Mouse (Mus musculus) kidney, adult 11 months (tissue): ENCODE measurements around the gene Spata45.

ENCODE experiments used
- DNase-seq: peaks from one replicate; pipeline ENCODE4 v3.0.0; 2022

The Spata45 gene

DNA sequence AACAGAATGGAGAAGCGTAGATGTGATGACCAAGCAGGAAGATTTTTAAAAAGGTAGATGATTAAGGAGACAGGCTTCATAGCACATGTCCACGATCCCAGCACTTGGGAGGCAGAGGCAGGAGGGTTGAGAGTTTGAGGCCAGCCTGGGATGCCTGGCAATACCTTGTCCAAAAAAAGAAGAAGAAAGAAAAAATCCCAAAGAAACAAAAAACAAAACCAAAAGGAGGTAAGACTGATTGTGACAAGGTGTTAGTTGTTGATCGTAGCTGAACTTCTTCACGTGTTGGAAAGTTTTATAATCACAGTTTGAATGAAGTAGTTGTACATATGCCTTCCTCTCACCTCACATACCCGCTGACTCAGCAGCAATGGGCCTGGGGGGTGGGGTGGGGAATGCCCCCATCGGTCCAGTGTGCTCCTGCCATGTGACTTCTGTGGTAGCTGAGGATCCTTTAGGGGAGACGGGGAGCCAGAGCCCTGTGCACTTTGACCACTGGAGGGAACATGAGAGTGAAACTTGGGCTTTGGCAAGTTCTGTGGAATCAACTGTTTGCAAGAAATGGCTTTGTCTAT, 50.0 kb downstream of the Spata45 start:
- peak; percentile 25 for DNase-seq

DNA sequence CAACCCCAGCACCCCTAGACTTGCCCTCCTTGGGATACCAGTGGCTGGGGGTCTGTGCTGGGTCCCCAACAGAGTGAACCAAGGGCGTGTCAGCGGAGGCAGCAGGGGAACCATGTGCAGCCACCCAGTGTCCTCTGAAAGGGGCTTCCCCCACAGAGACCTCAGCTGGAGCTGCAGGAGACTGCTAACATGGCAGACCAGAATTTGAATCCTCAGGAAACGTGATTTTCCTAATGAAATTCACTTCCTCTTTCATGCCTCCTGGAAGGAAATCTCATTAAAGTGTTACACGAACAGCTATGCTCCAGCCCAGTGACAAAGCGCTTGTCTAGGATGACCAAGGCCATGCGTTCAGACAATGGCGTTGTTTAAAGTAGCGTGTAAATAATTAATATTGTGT, 50.5 kb downstream of the Spata45 start:
- no peak for DNase-seq

DNA sequence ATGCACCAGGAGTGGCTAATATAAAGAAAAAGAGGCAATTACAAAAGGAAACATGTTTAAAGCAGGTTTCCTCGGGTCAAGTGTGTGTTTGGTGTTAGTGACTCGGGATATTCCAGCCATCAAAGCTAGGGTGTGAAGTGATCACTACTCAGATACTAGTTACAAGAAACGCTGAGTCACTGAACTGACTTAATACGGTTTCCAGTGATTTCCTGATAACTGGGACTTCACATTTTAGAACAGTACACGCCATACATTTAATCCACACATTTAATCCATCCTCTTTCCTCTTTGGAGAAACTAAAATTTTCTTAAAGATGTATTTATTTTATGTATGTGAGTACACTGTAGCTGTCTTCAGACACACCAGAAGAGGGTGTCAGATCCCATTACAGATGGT, 51.5 kb downstream of the Spata45 start:
- DNase-seq = no peak

DNA sequence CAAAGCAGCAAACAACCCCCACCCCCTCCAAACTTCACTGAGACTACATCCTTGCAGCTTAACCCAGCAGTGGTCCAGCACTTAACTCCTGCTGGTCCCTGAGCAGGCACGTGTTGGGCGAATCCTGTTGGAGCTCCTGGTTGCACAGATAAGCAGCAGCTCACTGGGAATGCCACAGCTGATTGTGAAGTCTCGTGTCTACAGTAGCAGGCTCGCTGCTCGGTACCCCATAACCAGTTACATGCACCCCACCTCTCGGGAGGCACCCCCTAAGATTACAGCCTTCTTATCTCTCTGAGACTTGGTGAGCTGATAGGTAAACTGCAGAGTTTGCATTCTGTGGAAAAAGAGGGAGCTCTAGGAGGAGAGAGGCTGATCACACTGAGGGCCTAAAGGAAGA, 52.9 kb downstream of the Spata45 start:
- DNase-seq = no peak

DNA sequence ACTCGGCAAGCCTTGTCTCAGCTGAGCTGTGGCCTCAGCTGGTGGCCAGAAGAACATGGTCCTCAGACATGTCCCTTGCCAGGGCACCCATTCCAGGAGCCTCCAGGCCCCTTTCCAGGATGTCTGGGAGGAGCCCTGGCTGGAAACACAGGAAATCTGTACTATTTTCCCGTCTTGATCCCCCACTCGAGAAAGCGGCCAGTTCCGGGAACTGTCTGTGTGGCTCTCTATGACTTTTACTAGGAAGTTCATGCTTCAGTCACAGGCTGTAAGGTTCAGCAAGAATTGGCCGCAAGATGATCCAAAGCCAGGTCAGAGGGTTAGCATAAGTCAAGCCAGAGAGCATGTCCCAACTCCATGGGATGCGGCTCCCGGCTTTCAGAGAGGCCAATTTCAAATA, 55.6 kb downstream of the Spata45 start:
- DNase-seq = no peak
